Mouse (Mus musculus): ENCODE data around the gene Ptprd.

The Ptprd gene

DNA sequence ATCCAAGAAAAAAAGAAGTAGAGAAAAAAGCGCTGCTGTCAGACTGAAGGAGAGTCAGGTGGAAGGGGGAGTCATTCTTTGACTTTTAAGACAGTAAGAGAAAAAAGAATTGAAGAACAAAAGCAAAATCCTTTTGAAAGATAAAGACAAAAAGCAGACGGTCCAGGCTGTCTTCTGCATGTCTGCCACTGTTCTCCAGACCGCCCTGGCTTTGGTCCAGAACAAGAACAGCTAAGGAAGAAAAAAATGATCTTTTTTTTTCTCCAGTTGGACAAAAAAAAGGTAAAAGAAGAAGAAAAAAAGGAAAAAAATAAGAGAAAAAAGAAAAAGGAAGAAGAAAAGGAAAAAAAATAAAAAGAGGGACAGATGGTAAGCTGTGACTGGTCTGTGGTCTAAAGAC, 2073.9 kb downstream of the Ptprd start:
- Histone ChIP-seq H3K4me1 (replicated peaks; ENCODE audit: low read depth, low read length) (no peaks in the 10 kb centered on the region), H3K9me3 (ENCODE audit: low read length) (no peaks in the 10 kb centered on the region), H3K27me3 (ENCODE audit: insufficient read depth, low read length) (no peaks in the 10 kb centered on the region), H3K36me3 (ENCODE audit: insufficient read depth, low read length) (no peaks in the 10 kb centered on the region), H3K4me3 (replicated peaks; ENCODE audit: low read length) (no peak overlapping the region)
- TF ChIP-seq POU5F1 (IDR thresholded peaks at IDR 0.05; ENCODE audit: borderline replicate concordance, low read length) (no peak), NANOG (IDR thresholded peaks at IDR 0.05; ENCODE audit: borderline replicate concordance, low read length) (no peak), CTCF (conservative IDR thresholded peaks at IDR 0.05; ENCODE audit: low read length) (no peak)

DNA sequence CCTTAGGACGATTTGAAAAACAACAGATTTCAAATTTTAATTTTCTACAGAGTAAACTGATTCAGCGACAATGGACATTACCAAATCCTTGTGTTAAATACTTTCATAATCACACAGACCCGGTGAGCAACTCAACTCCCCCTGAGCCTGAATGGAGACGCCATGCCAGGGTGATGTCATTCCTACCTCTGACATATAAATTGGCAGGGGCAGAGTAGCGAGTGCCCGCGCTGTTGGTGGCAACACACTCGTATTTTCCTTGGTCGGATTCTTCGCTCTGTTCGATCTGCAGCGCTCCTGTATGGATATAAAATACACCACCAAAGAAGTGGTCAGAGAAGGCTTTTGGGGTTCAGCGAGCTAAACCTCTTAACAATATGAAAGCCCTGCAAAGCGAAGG, 2075.1 kb downstream of the Ptprd start:
- no peak overlapping the region for H3K4me3 ChIP-seq (replicated peaks; ENCODE audit: low read length)
- H3K9me3 ChIP-seq (ENCODE audit: low read length): no peaks in the 10 kb centered on the region
- TF ChIP-seq POU5F1 (IDR thresholded peaks at IDR 0.05; ENCODE audit: borderline replicate concordance, low read length) (no peak), CTCF (conservative IDR thresholded peaks at IDR 0.05; ENCODE audit: low read length) (no peak), NANOG (IDR thresholded peaks at IDR 0.05; ENCODE audit: borderline replicate concordance, low read length) (no peak)
- H3K27me3 ChIP-seq (ENCODE audit: insufficient read depth, low read length): no peaks in the 10 kb centered on the region
- no peaks in the 10 kb centered on the region for H3K4me1 ChIP-seq (replicated peaks; ENCODE audit: low read depth, low read length)
- H3K36me3 ChIP-seq (ENCODE audit: insufficient read depth, low read length): no peaks in the 10 kb centered on the region

DNA sequence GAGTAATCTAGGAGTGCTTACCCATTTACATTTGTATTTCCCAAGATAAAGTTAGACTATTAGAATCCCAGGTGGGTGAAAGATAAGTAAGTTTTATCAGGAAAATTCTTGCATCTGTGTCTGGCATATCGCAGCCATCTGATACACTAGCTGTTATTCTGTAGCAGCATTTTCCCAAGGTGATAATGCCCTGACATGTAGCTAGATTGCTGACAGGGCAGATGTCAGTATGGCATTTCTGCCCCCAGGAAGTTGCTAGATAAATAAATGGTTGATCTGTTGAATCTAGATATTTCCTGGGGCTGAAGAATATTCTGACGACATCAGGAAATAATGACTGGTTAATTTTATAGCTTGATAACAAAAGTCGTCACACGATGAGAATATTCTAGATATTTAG, 2119.9 kb downstream of the Ptprd start:
- no peaks in the 10 kb centered on the region for H3K36me3 ChIP-seq (ENCODE audit: insufficient read depth, low read length)
- no peaks in the 10 kb centered on the region for H3K9me3 ChIP-seq (ENCODE audit: low read length)
- no peak overlapping the region for H3K4me3 ChIP-seq (replicated peaks; ENCODE audit: low read length)
- no peaks in the 10 kb centered on the region for H3K27me3 ChIP-seq (ENCODE audit: insufficient read depth, low read length)
- no peaks in the 10 kb centered on the region for H3K4me1 ChIP-seq (replicated peaks; ENCODE audit: low read depth, low read length)
- TF ChIP-seq POU5F1 (IDR thresholded peaks at IDR 0.05; ENCODE audit: borderline replicate concordance, low read length): no peak
- no peak for TF ChIP-seq NANOG (IDR thresholded peaks at IDR 0.05; ENCODE audit: borderline replicate concordance, low read length)
- no peak for TF ChIP-seq CTCF (conservative IDR thresholded peaks at IDR 0.05; ENCODE audit: low read length)

DNA sequence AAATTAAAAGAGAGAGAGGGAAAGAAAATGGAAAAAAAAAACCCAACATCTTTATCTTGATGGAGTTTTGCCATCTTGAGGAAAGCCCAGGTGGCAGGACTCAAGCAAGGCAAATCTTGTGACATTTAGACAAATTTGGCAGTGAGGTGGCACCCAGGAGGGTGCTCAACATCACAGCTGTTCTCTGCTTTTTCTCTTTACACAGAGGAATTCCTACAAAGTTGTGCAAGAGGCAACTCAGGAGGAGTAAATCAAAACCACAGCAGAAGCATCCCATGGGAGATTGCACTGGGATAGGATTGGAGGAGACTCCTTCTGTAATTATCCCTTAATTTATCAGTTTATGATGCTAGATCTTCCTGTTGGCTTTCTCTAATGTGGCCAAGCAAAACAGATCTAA, 2121.9 kb downstream of the Ptprd start:
- H3K36me3 ChIP-seq (ENCODE audit: insufficient read depth, low read length): no peaks in the 10 kb centered on the region
- H3K4me1 ChIP-seq (replicated peaks; ENCODE audit: low read depth, low read length): no peaks in the 10 kb centered on the region
- no peak for TF ChIP-seq NANOG (IDR thresholded peaks at IDR 0.05; ENCODE audit: borderline replicate concordance, low read length)
- TF ChIP-seq POU5F1 (IDR thresholded peaks at IDR 0.05; ENCODE audit: borderline replicate concordance, low read length): no peak
- TF ChIP-seq CTCF (conservative IDR thresholded peaks at IDR 0.05; ENCODE audit: low read length): no peak
- no peaks in the 10 kb centered on the region for H3K27me3 ChIP-seq (ENCODE audit: insufficient read depth, low read length)
- no peaks in the 10 kb centered on the region for H3K9me3 ChIP-seq (ENCODE audit: low read length)
- no peak overlapping the region for H3K4me3 ChIP-seq (replicated peaks; ENCODE audit: low read length)

DNA sequence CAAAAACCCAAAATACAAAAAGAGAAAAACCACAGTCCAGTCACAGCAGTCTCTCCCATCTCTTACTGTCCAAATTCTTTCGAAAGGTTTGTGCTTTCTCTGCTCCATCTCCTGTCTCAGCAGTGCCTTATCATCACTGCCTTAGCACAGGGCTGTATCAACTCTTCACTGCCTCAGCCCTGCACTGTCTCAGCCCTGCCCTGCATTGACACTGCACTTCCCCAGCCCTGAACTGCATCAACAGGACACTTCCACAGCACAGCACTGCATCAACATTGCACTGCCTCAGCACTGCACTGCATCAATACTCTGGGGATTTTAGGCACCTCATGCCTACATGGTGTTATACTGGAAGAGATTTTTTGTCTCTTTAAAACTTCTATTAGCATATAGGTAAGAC, 2135.7 kb downstream of the Ptprd start:
- Histone ChIP-seq H3K4me1 (replicated peaks; ENCODE audit: low read depth, low read length) (0 out of 2 replicates have a peak, but pooled peaks cover 4% of the 10 kb centered on the region), H3K4me3 (replicated peaks; ENCODE audit: low read length) (no peak overlapping the region), H3K36me3 (ENCODE audit: insufficient read depth, low read length) (no peaks in the 10 kb centered on the region), H3K9me3 (ENCODE audit: low read length) (no peaks in the 10 kb centered on the region), H3K27me3 (ENCODE audit: insufficient read depth, low read length) (no peaks in the 10 kb centered on the region)
- TF ChIP-seq POU5F1 (IDR thresholded peaks at IDR 0.05; ENCODE audit: borderline replicate concordance, low read length): no peak
- TF ChIP-seq NANOG (IDR thresholded peaks at IDR 0.05; ENCODE audit: borderline replicate concordance, low read length): no peak
- TF ChIP-seq CTCF (conservative IDR thresholded peaks at IDR 0.05; ENCODE audit: low read length): no peak

DNA sequence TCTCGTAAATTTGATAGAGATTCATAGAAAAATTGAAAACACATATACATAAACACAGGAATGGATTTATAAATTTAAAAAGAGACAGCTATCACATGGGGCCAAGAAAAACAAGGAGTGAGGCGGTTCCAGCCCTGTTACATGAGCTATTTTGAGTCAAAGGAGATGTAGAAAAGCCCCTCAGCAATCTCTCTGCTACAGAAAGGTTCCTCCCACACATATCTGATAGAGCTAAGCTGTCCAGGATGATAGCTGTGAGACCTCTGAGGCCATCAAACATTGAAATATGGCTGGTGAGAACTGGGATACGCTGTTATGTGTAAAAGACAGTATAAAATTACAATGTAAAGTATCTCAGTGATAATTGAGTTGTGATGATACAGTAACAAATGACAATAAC, 2138.5 kb downstream of the Ptprd start:
- Histone ChIP-seq H3K36me3 (ENCODE audit: insufficient read depth, low read length) (no peaks in the 10 kb centered on the region), H3K27me3 (ENCODE audit: insufficient read depth, low read length) (no peaks in the 10 kb centered on the region), H3K9me3 (ENCODE audit: low read length) (no peaks in the 10 kb centered on the region), H3K4me1 (replicated peaks; ENCODE audit: low read depth, low read length) (0 out of 2 replicates have a peak, but pooled peaks cover 4% of the 10 kb centered on the region), H3K4me3 (replicated peaks; ENCODE audit: low read length) (no peak overlapping the region)
- no peak for TF ChIP-seq NANOG (IDR thresholded peaks at IDR 0.05; ENCODE audit: borderline replicate concordance, low read length)
- no peak for TF ChIP-seq POU5F1 (IDR thresholded peaks at IDR 0.05; ENCODE audit: borderline replicate concordance, low read length)
- TF ChIP-seq CTCF (conservative IDR thresholded peaks at IDR 0.05; ENCODE audit: low read length): no peak

DNA sequence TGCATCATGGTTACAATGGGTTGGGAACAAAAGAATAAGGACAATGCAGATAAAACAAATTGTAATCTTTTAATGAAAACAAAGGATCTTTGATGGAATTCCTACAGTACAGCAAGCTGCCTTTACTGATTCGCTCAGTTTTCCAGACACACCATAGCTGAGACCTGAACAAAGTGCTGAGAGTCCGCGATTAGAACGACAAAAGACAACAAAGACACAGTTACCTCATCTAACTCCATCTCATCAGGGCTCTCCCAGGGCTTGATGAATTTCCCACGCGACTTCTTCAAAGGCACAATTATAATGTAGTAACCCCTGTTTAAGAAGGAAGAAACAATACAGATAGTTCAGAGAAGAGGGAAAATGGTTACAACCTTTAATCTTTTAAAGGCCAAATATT, 2140.0 kb downstream of the Ptprd start:
- Histone ChIP-seq H3K9me3 (ENCODE audit: low read length) (no peaks in the 10 kb centered on the region), H3K4me1 (replicated peaks; ENCODE audit: low read depth, low read length) (0 out of 2 replicates have a peak, but pooled peaks cover 4% of the 10 kb centered on the region), H3K4me3 (replicated peaks; ENCODE audit: low read length) (no peak overlapping the region), H3K36me3 (ENCODE audit: insufficient read depth, low read length) (no peaks in the 10 kb centered on the region), H3K27me3 (ENCODE audit: insufficient read depth, low read length) (no peaks in the 10 kb centered on the region)
- TF ChIP-seq POU5F1 (IDR thresholded peaks at IDR 0.05; ENCODE audit: borderline replicate concordance, low read length) (0 out of 2 replicates have a peak, but pooled peaks have one; percentile 19), CTCF (conservative IDR thresholded peaks at IDR 0.05; ENCODE audit: low read length) (no peak), NANOG (IDR thresholded peaks at IDR 0.05; ENCODE audit: borderline replicate concordance, low read length) (peak; percentile 64; the same call in 1 of the 2 replicates)

DNA sequence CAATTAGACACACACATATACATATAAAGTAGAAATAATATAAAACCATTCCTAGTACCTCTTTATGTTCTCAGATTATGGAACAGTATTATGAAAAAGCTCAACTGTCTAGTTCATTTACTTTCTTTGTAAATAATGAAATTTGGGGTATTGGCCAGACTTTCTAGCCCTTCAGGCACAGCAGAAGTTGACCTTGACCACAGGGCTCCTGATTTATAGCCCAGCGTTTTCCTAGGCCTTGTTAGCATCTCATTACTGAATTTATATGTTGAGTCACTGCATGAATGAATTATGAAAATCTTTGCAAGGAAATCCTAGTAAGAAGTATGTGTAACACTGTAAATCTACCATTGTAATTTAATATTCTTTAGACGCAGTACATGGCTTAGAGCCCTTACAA, 2154.9 kb downstream of the Ptprd start:
- Histone ChIP-seq H3K4me1 (replicated peaks; ENCODE audit: low read depth, low read length) (no peaks in the 10 kb centered on the region), H3K27me3 (ENCODE audit: insufficient read depth, low read length) (no peaks in the 10 kb centered on the region), H3K4me3 (replicated peaks; ENCODE audit: low read length) (no peak overlapping the region), H3K36me3 (ENCODE audit: insufficient read depth, low read length) (no peaks in the 10 kb centered on the region), H3K9me3 (ENCODE audit: low read length) (no peaks in the 10 kb centered on the region)
- TF ChIP-seq NANOG (IDR thresholded peaks at IDR 0.05; ENCODE audit: borderline replicate concordance, low read length): no peak
- no peak for TF ChIP-seq CTCF (conservative IDR thresholded peaks at IDR 0.05; ENCODE audit: low read length)
- no peak for TF ChIP-seq POU5F1 (IDR thresholded peaks at IDR 0.05; ENCODE audit: borderline replicate concordance, low read length)

DNA sequence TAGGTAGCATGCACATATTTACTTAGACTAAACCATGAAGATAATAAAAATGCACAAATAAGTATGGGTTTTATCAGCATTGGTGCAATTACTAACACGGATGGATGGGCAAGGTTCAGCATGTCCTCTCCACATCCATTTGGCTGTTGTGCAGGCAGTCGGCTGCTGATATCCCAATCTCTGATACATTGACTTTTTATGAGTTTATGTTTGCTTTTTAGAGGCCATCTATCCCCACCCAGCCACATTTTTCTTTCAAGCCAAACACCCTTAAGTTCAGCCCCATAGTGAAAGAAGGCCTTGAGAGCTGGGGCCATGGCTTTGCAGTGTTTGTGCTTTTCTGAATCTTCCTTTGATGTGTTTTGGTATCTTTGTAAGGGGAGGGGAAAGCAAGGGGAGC, 2166.1 kb downstream of the Ptprd start:
- Histone ChIP-seq H3K9me3 (ENCODE audit: low read length) (no peaks in the 10 kb centered on the region), H3K4me1 (replicated peaks; ENCODE audit: low read depth, low read length) (no peaks in the 10 kb centered on the region), H3K4me3 (replicated peaks; ENCODE audit: low read length) (no peak overlapping the region), H3K27me3 (ENCODE audit: insufficient read depth, low read length) (no peaks in the 10 kb centered on the region), H3K36me3 (ENCODE audit: insufficient read depth, low read length) (no peaks in the 10 kb centered on the region)
- TF ChIP-seq CTCF (conservative IDR thresholded peaks at IDR 0.05; ENCODE audit: low read length) (no peak), POU5F1 (IDR thresholded peaks at IDR 0.05; ENCODE audit: borderline replicate concordance, low read length) (no peak)
